Mouse (Mus musculus): ENCODE measurements around the gene Ssu72.

Gene Ssu72

GRCm38 (mm10) chr4:155776704-155777335 is 72.2 kb downstream of the Ssu72 start:
- peak; percentile 44 to 53 for DNase-seq (ENCODE audit: inconsistent age in 2 of 2, low spot score in 1 of 2)

- DNase-seq (ENCODE audit: inconsistent age in 2 of 2, low spot score in 1 of 2): peak in 1 of 2 experiments; percentile 45
These were observed 73.2 kb downstream of the Ssu72 start for GRCm38 (mm10) chr4:155777816-155778215.

- DNase-seq (ENCODE audit: inconsistent age in 2 of 2, low spot score in 1 of 2): no peak
These were observed 74.9 kb downstream of the Ssu72 start for GRCm38 (mm10) chr4:155779498-155779897.

GRCm38 (mm10) chr4:155780895-155781294 is 76.3 kb downstream of the Ssu72 start:
- DNase-seq (ENCODE audit: inconsistent age in 2 of 2, low spot score in 1 of 2): peak; percentile 52 to 73
